Mouse (Mus musculus) MEL (cell line): Measurements from ENCODE around the gene Nob1. TPM values are rescaled to one million over a fixed set of nuclear protein-coding genes. Genes with fewer than 3 reads are reported as not detected.
A peak's percentile ranks its signal among the peaks of the same experiment; 100 is the strongest.

ENCODE experiments used
- DNase-seq: peaks from one replicate; pipeline ENCODE4 v3.0.0; 2011; ENCODE audit warnings: low read depth, low spot score
- H3K27ac ChIP-seq: 2 replicates; pipeline ENCODE4 v1.5.1; 2012; ENCODE audit warnings: low read depth, mild to moderate bottlenecking, control low read depth, low read length, moderate library complexity; ENCODE audit not compliant: control insufficient read depth
- H3K27me3 ChIP-seq, 2 experiments: fragments of 150-350 bp in 1 of 2; sonication (generic) in 1 of 2; 2 replicates each; pipeline ENCODE4 v1.6.1; 2012; ENCODE audit warnings: low read length in 2 of 2, mild to moderate bottlenecking in 2 of 2, improper control_type of control experiment in 1 of 2, moderate library complexity in 1 of 2; ENCODE audit not compliant: insufficient read depth in 2 of 2, control insufficient read depth in 1 of 2
- H3K36me3 ChIP-seq, 2 experiments: 2 replicates each; pipeline ENCODE4 v1.6.1; 2012 to 2014; ENCODE audit warnings: low read length in 2 of 2, improper control_type of control experiment in 1 of 2, inconsistent platforms in 1 of 2, mild to moderate bottlenecking in 1 of 2; ENCODE audit not compliant: insufficient read depth in 2 of 2, control insufficient read depth in 1 of 2
- H3K4me1 ChIP-seq, 2 experiments: fragments of 150-350 bp in 1 of 2; sonication (generic) in 1 of 2; 2 replicates each; pipeline ENCODE4 v1.6.1; 2012; ENCODE audit warnings: low read length in 2 of 2, improper control_type of control experiment in 1 of 2, mild to moderate bottlenecking in 1 of 2; ENCODE audit not compliant: insufficient read depth in 2 of 2, control insufficient read depth in 1 of 2
- H3K4me3 ChIP-seq, 2 experiments: fragments of 150-350 bp in 1 of 2; sonication (generic) in 1 of 2; 2 replicates each; pipeline ENCODE4 v1.5.1; 2012; ENCODE audit warnings: low read depth in 2 of 2, low read length in 2 of 2, mild to moderate bottlenecking in 2 of 2, moderate library complexity in 2 of 2, control low read depth in 1 of 2, improper control_type of control experiment in 1 of 2; ENCODE audit not compliant: control insufficient read depth in 1 of 2, insufficient read depth in 1 of 2
- H3K79me2 ChIP-seq: 2 replicates; pipeline ENCODE4 v1.6.1; 2012; ENCODE audit warnings: mild to moderate bottlenecking, low read length, moderate library complexity; ENCODE audit not compliant: control insufficient read depth, poor library complexity, insufficient read depth
- H3K9ac ChIP-seq: 2 replicates; pipeline ENCODE4 v1.6.1; 2012; ENCODE audit warnings: low read depth, mild to moderate bottlenecking, control low read depth, low read length, moderate library complexity; ENCODE audit not compliant: control insufficient read depth, poor library complexity, severe bottlenecking
- H3K9me3 ChIP-seq: fragments of 150-350 bp; sonication (generic); replicated peaks from 2 replicates; pipeline ENCODE4 v1.6.1; 2012; ENCODE audit warnings: mild to moderate bottlenecking, low read length, improper control_type of control experiment, moderate library complexity; ENCODE audit not compliant: insufficient read depth
- BHLHE40 ChIP-seq: IDR thresholded peaks from 2 replicates; pipeline ENCODE4 v1.6.1; 2012; ENCODE audit warnings: low read depth, mild to moderate bottlenecking, inconsistent platforms, low read length, improper control_type of control experiment, borderline replicate concordance
- CTCF ChIP-seq, 3 experiments: IDR thresholded peaks in 2 of 3; conservative IDR thresholded peaks in 1 of 3; 2 replicates each; pipeline ENCODE4 v1.5.1; 2011 to 2012; ENCODE audit warnings: low read length in 3 of 3, low read depth in 2 of 3, mild to moderate bottlenecking in 2 of 3, improper control_type of control experiment in 1 of 3, inconsistent platforms in 1 of 3, mixed read lengths in 1 of 3, moderate library complexity in 1 of 3; ENCODE audit not compliant: control insufficient read depth in 1 of 3, insufficient read depth in 1 of 3, poor library complexity in 1 of 3, severe bottlenecking in 1 of 3
- ELF1 ChIP-seq: IDR thresholded peaks from 2 replicates; pipeline ENCODE4 v1.6.1; 2014; ENCODE audit warnings: low read depth, mild to moderate bottlenecking, inconsistent platforms, low read length, improper control_type of control experiment, moderate library complexity
- GABPA ChIP-seq: IDR thresholded peaks from 2 replicates; pipeline ENCODE4 v1.6.1; 2012; ENCODE audit warnings: low read depth, mild to moderate bottlenecking, inconsistent platforms, low read length, improper control_type of control experiment, moderate library complexity
- GATA1 ChIP-seq: IDR thresholded peaks from 2 replicates; pipeline ENCODE4 v1.6.1; 2011; ENCODE audit warnings: low read depth, low read length, improper control_type of control experiment
- HCFC1 ChIP-seq: IDR thresholded peaks from 2 replicates; pipeline ENCODE4 v1.6.1; 2012; ENCODE audit warnings: low read depth, mild to moderate bottlenecking, inconsistent platforms, low read length, improper control_type of control experiment, moderate library complexity
- MAFK ChIP-seq: IDR thresholded peaks from 2 replicates; pipeline ENCODE4 v1.6.1; 2011; ENCODE audit warnings: low read depth, mild to moderate bottlenecking, low read length, improper control_type of control experiment, borderline replicate concordance
- MAZ ChIP-seq: IDR thresholded peaks from 2 replicates; pipeline ENCODE4 v1.6.1; 2012; ENCODE audit warnings: low read depth, mild to moderate bottlenecking, inconsistent platforms, low read length, improper control_type of control experiment
- MYC ChIP-seq: IDR thresholded peaks from 2 replicates; pipeline ENCODE4 v1.6.1; 2011; ENCODE audit warnings: low read depth, mild to moderate bottlenecking, low read length, improper control_type of control experiment, moderate library complexity
- NRF1 ChIP-seq: IDR thresholded peaks from 2 replicates; pipeline ENCODE4 v1.6.1; 2014; ENCODE audit warnings: low read depth, mild to moderate bottlenecking, inconsistent platforms, low read length, improper control_type of control experiment, moderate library complexity; ENCODE audit not compliant: poor library complexity, insufficient read depth, severe bottlenecking
- POLR2AphosphoS5 ChIP-seq: IDR thresholded peaks from 2 replicates; pipeline ENCODE4 v1.6.1; 2012; ENCODE audit warnings: low read depth, borderline replicate concordance, mild to moderate bottlenecking, inconsistent platforms, low read length, moderate library complexity, mixed read lengths
- RAD21 ChIP-seq: IDR thresholded peaks from 2 replicates; pipeline ENCODE4 v1.6.1; 2011; ENCODE audit warnings: mild to moderate bottlenecking, low read depth, low read length, improper control_type of control experiment
- SMC3 ChIP-seq: IDR thresholded peaks from 2 replicates; pipeline ENCODE4 v1.6.1; 2011; ENCODE audit warnings: low read depth, low read length, improper control_type of control experiment
- ZC3H11A ChIP-seq: IDR thresholded peaks from 2 replicates; pipeline ENCODE4 v1.6.1; 2012; ENCODE audit warnings: low read depth, mild to moderate bottlenecking, inconsistent platforms, low read length, improper control_type of control experiment
- ZKSCAN1 ChIP-seq: IDR thresholded peaks from 2 replicates; pipeline ENCODE4 v1.6.1; 2012; ENCODE audit warnings: low read depth, mild to moderate bottlenecking, inconsistent platforms, low read length, improper control_type of control experiment, moderate library complexity
- polyA plus RNA-seq, 2 experiments: library from polyadenylated mRNA; stranded (reverse) in 1 of 2; unstranded in 1 of 2; fragments of >175 nt in 1 of 2; fragments of >200 nt in 1 of 2; gene quantifications; 2 replicates each; pipeline versions ENCODE4 v1.2.1 to v1.2.4; 2012; ENCODE audit warnings: low replicate concordance in 2 of 2, low read depth in 1 of 2; ENCODE audit not compliant: insufficient read length in 2 of 2, insufficient read depth in 1 of 2, missing spikeins in 1 of 2
- total RNA-seq: library from RNA; depleted of rRNA; stranded (reverse); fragments of 300-350 nt; gene quantifications from 2 replicates; pipeline ENCODE4 v1.2.3, GENCODE M21; 2012

The Nob1 gene
- total and polyA plus RNA-seq, 3 experiments, result 125 to 200 (median 144) TPM

GRCm38 (mm10) chr8:107412552-107412951 lies 12.3 kb downstream of the Nob1 start:
- no peaks in the 10 kb centered on the region; the same call in 1 of the 2 replicates for H3K79me2 ChIP-seq
- no peak overlapping the region for H3K4me3 ChIP-seq
- peaks cover 0 to 5% of the 10 kb centered on the region in 2 experiments; a peak in 2 of 4 replicates for H3K36me3 ChIP-seq
- no peak overlapping the region for H3K27ac ChIP-seq
- H3K27me3 ChIP-seq, result no peaks in the 10 kb centered on the region
- no peak overlapping the region for H3K9ac ChIP-seq
- no peak for DNase-seq
- no peaks in the 10 kb centered on the region for H3K9me3 ChIP-seq
- TF ChIP-seq GABPA (no peak), NRF1 (no peak), POLR2AphosphoS5 (no peak)
- no peaks in the 10 kb centered on the region for H3K4me1 ChIP-seq

DNA sequence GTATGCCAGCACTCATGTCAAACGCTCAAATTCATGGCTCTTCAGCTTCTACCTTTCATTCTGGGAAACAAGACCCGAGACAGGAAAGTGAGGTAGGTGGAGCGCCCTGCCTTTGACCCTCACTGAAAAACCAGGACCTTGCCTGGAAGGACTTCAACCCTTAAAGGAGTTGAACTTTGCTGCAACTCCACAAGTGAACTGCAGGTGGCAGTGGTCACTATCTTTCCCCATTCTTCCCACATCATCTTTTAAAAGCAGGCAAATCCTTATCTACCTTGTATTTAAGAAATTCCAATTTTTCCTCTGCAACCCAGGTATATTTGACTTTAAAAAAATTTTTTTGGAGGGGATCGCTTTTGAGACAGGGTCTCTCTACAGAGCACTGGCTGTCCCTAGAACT lies 13.5 kb downstream of the Nob1 start:
- H3K9me3 ChIP-seq, result no peaks in the 10 kb centered on the region
- no peaks in the 10 kb centered on the region; the same call in 1 of the 2 replicates for H3K79me2 ChIP-seq
- TF ChIP-seq ZC3H11A (peak; percentile 12; the same call in 1 of the 2 replicates), MYC (no peak), MAFK (no peak), RAD21 (peak; percentile 38), SMC3 (peak; percentile 55), GATA1 (peak; percentile 34; the same call in 1 of the 2 replicates), CTCF (IDR thresholded peaks at IDR 0.05 in 2 of 3, conservative IDR thresholded peaks at IDR 0.05 in 1 of 3; ENCODE audit: control insufficient read depth in 1 of 3, insufficient read depth in 1 of 3, low read depth in 2 of 3, low read length in 3 of 3, poor library complexity in 1 of 3, severe bottlenecking in 1 of 3) (peak; percentile 46 to 77 (median 68); a peak in 5 of 6 replicates)
- peaks cover 0 to 4% of the 10 kb centered on the region in 2 experiments; a peak in 2 of 4 replicates for H3K36me3 ChIP-seq
- H3K27ac ChIP-seq, result no peak overlapping the region
- H3K9ac ChIP-seq, result no peak overlapping the region
- H3K4me1 ChIP-seq, result no peaks in the 10 kb centered on the region
- DNase-seq, result peak; percentile 65
- H3K27me3 ChIP-seq, result no peaks in the 10 kb centered on the region
- H3K4me3 ChIP-seq, result no peak overlapping the region

DNA sequence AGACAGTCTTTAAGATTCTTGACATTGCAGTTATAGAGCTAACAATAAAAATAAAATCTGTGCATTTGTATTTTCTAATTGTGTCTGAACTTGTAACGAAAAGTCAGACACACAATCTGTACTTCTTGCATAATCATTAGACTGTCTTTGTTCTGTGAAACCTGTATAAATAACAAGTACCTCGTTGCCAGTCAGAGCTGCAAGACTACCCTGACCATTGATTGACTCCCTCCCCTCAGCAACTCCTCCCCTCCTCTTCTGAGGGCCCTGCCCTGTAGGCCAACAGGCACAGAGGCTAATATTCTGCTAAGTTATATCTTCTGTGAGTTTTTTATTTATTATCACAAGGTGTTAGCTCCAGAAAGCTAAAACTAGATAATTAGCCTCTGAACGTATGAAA lies 18.9 kb downstream of the Nob1 start:
- H3K79me2 ChIP-seq, result no peaks in the 10 kb centered on the region; the same call in 1 of the 2 replicates
- H3K4me3 ChIP-seq, result no peak overlapping the region
- no peak for DNase-seq
- H3K4me1 ChIP-seq, result peaks cover 14 to 25% of the 10 kb centered on the region in 2 experiments
- no peaks in the 10 kb centered on the region for H3K27me3 ChIP-seq
- no peak overlapping the region for H3K9ac ChIP-seq
- no peak for TF ChIP-seq MAZ
- TF ChIP-seq ELF1, result no peak
- TF ChIP-seq ZKSCAN1, result no peak
- no peak for TF ChIP-seq BHLHE40
- TF ChIP-seq HCFC1, result no peak
- no peak overlapping the region for H3K27ac ChIP-seq
- H3K9me3 ChIP-seq, result no peaks in the 10 kb centered on the region
- H3K36me3 ChIP-seq, result peaks cover 0 to 23% of the 10 kb centered on the region in 2 experiments; a peak in 3 of 4 replicates
